Mouse (Mus musculus): ENCODE measurements around the gene Cd47. TPM values are rescaled to one million over a fixed set of nuclear protein-coding genes. Genes with fewer than 3 reads are reported as not detected.

Gene Cd47
- polyA plus RNA-seq, 1 experiment: 79.4 TPM

DNA sequence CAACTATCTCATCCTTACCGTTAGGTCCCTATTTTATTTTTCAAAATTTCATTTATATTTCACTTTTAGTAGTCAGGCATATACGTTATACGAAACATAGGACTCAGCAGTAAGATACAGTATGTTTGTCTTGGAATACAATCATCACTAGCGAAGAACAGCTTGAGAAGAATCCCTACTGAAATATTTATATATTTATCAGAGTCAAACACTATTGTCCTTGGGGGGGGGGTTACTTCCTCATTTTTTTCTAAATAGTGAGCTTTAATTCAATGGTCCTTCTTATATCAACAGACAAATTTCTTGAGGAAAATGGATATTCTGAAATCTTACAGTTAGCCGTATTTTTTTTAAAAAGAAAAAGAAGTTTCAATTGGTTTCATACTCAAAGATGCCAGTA, 101.8 kb downstream of the Cd47 start:
- Histone ChIP-seq H3ac (ENCODE audit: control insufficient read depth, insufficient read length) (no peak overlapping the region), H3K4me3 (no peak overlapping the region), H3K4me2 (ENCODE audit: low read depth) (no peak overlapping the region), H3K79me2 (ENCODE audit: control insufficient read depth, insufficient read depth) (no peaks in the 10 kb centered on the region), H3K27me3 (ENCODE audit: control insufficient read depth, insufficient read depth, insufficient read length) (no peaks in the 10 kb centered on the region), H3K36me3 (ENCODE audit: control insufficient read depth, insufficient read depth) (peaks cover 54% of the 10 kb centered on the region)
- TF ChIP-seq MAX (IDR thresholded peaks at IDR 0.05; ENCODE audit: low read depth) (no peak), POLR2AphosphoS2 (IDR thresholded peaks at IDR 0.05; ENCODE audit: insufficient read length, low read depth) (no peak), TCF12 (IDR thresholded peaks at IDR 0.05; ENCODE audit: insufficient read depth, poor library complexity, severe bottlenecking) (no peak), REST (IDR thresholded peaks at IDR 0.05; ENCODE audit: insufficient read depth, insufficient read length) (no peak), POLR2A (IDR thresholded peaks at IDR 0.05; ENCODE audit: insufficient read length, low read depth) (no peak), TCF3 (IDR thresholded peaks at IDR 0.05; ENCODE audit: insufficient read length, low read depth) (no peak), MYOG (IDR thresholded peaks at IDR 0.05; ENCODE audit: control insufficient read depth in 1 of 3, insufficient read depth in 1 of 3, insufficient read length in 2 of 3, low read depth in 2 of 3) (no peak), SRF (IDR thresholded peaks at IDR 0.05; ENCODE audit: control insufficient read depth, insufficient read length, low read depth) (no peak)

DNA sequence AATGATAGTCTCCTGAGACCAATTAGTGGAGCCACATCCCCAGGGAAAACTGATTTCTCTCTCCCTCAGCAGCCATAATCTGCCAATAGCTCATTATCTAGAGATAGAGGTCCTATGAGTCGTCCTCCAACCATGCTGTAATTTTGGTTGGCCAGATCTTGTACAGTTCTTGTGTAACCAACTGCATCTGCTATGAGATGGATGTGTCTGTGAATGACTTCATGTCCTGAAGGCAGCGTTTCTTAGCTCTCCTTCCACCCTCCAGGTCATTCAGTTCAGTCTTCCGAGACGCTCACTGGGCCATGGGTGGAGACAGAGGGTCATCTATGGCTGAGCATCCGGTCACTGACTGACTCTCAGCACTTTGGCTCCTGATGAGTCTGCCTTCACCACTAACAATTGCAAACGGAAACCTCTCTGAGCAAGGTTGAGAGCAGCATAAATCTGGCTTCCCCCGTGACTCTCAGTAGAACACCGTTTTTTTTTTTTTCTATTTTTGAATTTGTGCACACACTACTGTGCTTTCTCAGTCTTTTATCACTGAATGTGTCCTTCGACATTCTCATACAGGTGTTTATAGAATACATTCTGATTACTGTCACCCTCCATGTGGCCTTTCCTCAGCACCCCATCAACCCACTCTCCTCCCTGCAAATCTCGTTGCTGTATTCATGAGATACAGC, 104.1 kb downstream of the Cd47 start:
- Histone ChIP-seq H3K27me3 (ENCODE audit: control insufficient read depth, insufficient read depth, insufficient read length) (no peaks in the 10 kb centered on the region), H3K36me3 (ENCODE audit: control insufficient read depth, insufficient read depth) (peaks cover 43% of the 10 kb centered on the region), H3ac (ENCODE audit: control insufficient read depth, insufficient read length) (no peak overlapping the region), H3K4me2 (ENCODE audit: low read depth) (no peak overlapping the region), H3K79me2 (ENCODE audit: control insufficient read depth, insufficient read depth) (no peaks in the 10 kb centered on the region), H3K4me3 (no peak overlapping the region)
- no peak for TF ChIP-seq MYOG (IDR thresholded peaks at IDR 0.05; ENCODE audit: control insufficient read depth in 1 of 3, insufficient read depth in 1 of 3, insufficient read length in 2 of 3, low read depth in 2 of 3)

DNA sequence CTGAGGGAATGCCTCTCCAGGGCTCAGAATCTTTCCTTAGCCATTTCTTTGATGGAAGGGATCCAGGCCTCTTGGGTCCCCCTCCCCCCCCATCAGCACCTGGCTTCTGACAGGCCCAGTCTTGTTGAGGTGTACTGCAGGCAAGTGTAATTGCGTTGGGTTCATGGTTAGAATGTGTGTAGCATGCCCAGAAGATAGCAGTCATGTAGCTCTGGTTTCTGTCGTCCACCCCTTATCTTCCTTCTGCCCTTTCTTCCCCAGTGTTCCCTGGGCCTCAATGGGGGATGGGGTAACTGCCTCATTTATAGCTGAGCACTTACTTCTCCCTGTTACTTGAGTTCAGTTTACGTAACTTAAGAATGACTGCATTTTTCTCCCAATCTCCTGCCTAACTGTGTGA, 104.7 kb downstream of the Cd47 start:
- Histone ChIP-seq H3K4me2 (ENCODE audit: low read depth) (no peak overlapping the region), H3K4me3 (no peak overlapping the region), H3K79me2 (ENCODE audit: control insufficient read depth, insufficient read depth) (no peaks in the 10 kb centered on the region), H3ac (ENCODE audit: control insufficient read depth, insufficient read length) (no peak overlapping the region), H3K27me3 (ENCODE audit: control insufficient read depth, insufficient read depth, insufficient read length) (no peaks in the 10 kb centered on the region), H3K36me3 (ENCODE audit: control insufficient read depth, insufficient read depth) (peaks cover 37% of the 10 kb centered on the region)
- TF ChIP-seq CEBPB (IDR thresholded peaks at IDR 0.05; ENCODE audit: insufficient read depth, poor library complexity, severe bottlenecking) (no peak), REST (IDR thresholded peaks at IDR 0.05; ENCODE audit: insufficient read depth, insufficient read length) (no peak), E2F4 (IDR thresholded peaks at IDR 0.05; ENCODE audit: insufficient read depth) (no peak), TCF3 (IDR thresholded peaks at IDR 0.05; ENCODE audit: insufficient read length, low read depth) (no peak), USF1 (IDR thresholded peaks at IDR 0.05; ENCODE audit: low read depth) (no peak), POLR2AphosphoS2 (IDR thresholded peaks at IDR 0.05; ENCODE audit: insufficient read length, low read depth) (no peak), MYOD1 (IDR thresholded peaks at IDR 0.05; ENCODE audit: control insufficient read depth in 1 of 3, insufficient read length in 2 of 3, low read depth in 2 of 3) (no peak), POLR2A (IDR thresholded peaks at IDR 0.05; ENCODE audit: insufficient read length, low read depth) (no peak)

DNA sequence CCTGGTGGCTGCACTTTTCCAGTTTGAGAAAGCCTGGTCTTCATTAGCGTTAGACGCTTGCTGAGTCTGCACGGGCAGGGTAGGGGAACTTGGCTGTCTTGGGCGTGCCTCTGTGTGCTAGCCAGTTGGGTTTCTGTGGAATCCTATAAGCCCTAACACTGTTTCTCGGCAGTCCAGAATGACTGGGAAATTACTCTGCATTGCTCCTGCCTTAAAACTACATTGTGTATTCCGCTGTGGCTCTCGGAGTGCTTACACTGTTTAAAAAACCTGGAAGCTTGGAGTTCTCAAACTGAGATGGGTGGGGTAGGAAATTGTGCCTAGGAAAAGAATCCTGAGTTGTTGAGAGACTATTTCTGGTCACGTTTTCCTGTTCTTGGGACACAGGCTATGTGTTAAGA, 105.3 kb downstream of the Cd47 start:
- no peaks in the 10 kb centered on the region for H3K27me3 ChIP-seq (ENCODE audit: control insufficient read depth, insufficient read depth, insufficient read length)
- H3K79me2 ChIP-seq (ENCODE audit: control insufficient read depth, insufficient read depth): no peaks in the 10 kb centered on the region
- no peak overlapping the region for H3ac ChIP-seq (ENCODE audit: control insufficient read depth, insufficient read length)
- TF ChIP-seq TCF12 (IDR thresholded peaks at IDR 0.05; ENCODE audit: insufficient read depth, poor library complexity, severe bottlenecking): no peak
- no peak for TF ChIP-seq MYOG (IDR thresholded peaks at IDR 0.05; ENCODE audit: control insufficient read depth in 1 of 3, insufficient read depth in 1 of 3, insufficient read length in 2 of 3, low read depth in 2 of 3)
- TF ChIP-seq SRF (IDR thresholded peaks at IDR 0.05; ENCODE audit: control insufficient read depth, insufficient read length, low read depth): no peak
- no peak for TF ChIP-seq TCF3 (IDR thresholded peaks at IDR 0.05; ENCODE audit: insufficient read length, low read depth)
- no peak for TF ChIP-seq CEBPB (IDR thresholded peaks at IDR 0.05; ENCODE audit: insufficient read depth, poor library complexity, severe bottlenecking)
- TF ChIP-seq USF1 (IDR thresholded peaks at IDR 0.05; ENCODE audit: low read depth): no peak
- TF ChIP-seq POLR2A (IDR thresholded peaks at IDR 0.05; ENCODE audit: insufficient read length, low read depth): no peak
- no peak for TF ChIP-seq MAX (IDR thresholded peaks at IDR 0.05; ENCODE audit: low read depth)
- no peak for TF ChIP-seq MYOD1 (IDR thresholded peaks at IDR 0.05; ENCODE audit: control insufficient read depth in 1 of 3, insufficient read length in 2 of 3, low read depth in 2 of 3)
- no peak for TF ChIP-seq REST (IDR thresholded peaks at IDR 0.05; ENCODE audit: insufficient read depth, insufficient read length)
- TF ChIP-seq E2F4 (IDR thresholded peaks at IDR 0.05; ENCODE audit: insufficient read depth): no peak
- no peak for TF ChIP-seq POLR2AphosphoS2 (IDR thresholded peaks at IDR 0.05; ENCODE audit: insufficient read length, low read depth)
- H3K36me3 ChIP-seq (ENCODE audit: control insufficient read depth, insufficient read depth): peaks cover 34% of the 10 kb centered on the region
- H3K4me3 ChIP-seq: no peak overlapping the region
- no peak overlapping the region for H3K4me2 ChIP-seq (ENCODE audit: low read depth)

DNA sequence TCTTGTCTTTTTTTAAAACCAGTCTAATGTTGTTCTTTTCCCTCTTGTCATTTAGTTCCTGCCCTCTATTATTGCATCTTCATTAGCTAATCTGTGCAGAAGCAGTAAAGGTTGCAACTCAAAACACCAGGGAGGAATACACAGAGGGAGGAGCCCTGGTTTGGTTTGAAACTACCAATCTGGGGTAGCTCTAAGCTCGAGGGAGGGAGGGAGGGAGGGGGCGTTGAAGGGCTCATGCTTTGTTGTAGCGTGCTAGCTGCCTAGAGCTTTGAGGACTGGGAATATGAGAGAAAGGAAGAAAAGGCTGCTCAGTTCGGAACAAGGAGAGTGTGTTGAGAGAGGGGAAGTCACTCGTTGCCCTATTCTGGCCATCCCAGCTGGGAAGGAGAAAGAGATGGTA, 105.7 kb downstream of the Cd47 start:
- peaks cover 34% of the 10 kb centered on the region for H3K36me3 ChIP-seq (ENCODE audit: control insufficient read depth, insufficient read depth)
- no peak overlapping the region for H3K4me2 ChIP-seq (ENCODE audit: low read depth)
- no peak for TF ChIP-seq E2F4 (IDR thresholded peaks at IDR 0.05; ENCODE audit: insufficient read depth)
- no peak for TF ChIP-seq MYOD1 (IDR thresholded peaks at IDR 0.05; ENCODE audit: control insufficient read depth in 1 of 3, insufficient read length in 2 of 3, low read depth in 2 of 3)
- TF ChIP-seq TCF12 (IDR thresholded peaks at IDR 0.05; ENCODE audit: insufficient read depth, poor library complexity, severe bottlenecking): no peak
- TF ChIP-seq TCF3 (IDR thresholded peaks at IDR 0.05; ENCODE audit: insufficient read length, low read depth): no peak
- TF ChIP-seq CEBPB (IDR thresholded peaks at IDR 0.05; ENCODE audit: insufficient read depth, poor library complexity, severe bottlenecking): no peak
- no peak for TF ChIP-seq REST (IDR thresholded peaks at IDR 0.05; ENCODE audit: insufficient read depth, insufficient read length)
- TF ChIP-seq POLR2A (IDR thresholded peaks at IDR 0.05; ENCODE audit: insufficient read length, low read depth): no peak
- TF ChIP-seq USF1 (IDR thresholded peaks at IDR 0.05; ENCODE audit: low read depth): no peak
- no peak overlapping the region for H3K4me3 ChIP-seq
- no peak overlapping the region for H3ac ChIP-seq (ENCODE audit: control insufficient read depth, insufficient read length)
- no peaks in the 10 kb centered on the region for H3K79me2 ChIP-seq (ENCODE audit: control insufficient read depth, insufficient read depth)
- no peaks in the 10 kb centered on the region for H3K27me3 ChIP-seq (ENCODE audit: control insufficient read depth, insufficient read depth, insufficient read length)

Measured in myocyte (in vitro differentiated cells).